Mouse (Mus musculus) G1E (cell line): ENCODE measurements around the gene Ppm1e. TPM values are rescaled to one million over a fixed set of nuclear protein-coding genes. Genes with fewer than 3 reads are reported as not detected.
A peak's percentile ranks its signal among the peaks of the same experiment; 100 is the strongest.

Experiments
- ATAC-seq: 2 replicates; pipeline ENCODE4 v1.8.0; 2016; ENCODE audit warnings: mild to moderate bottlenecking; ENCODE audit not compliant: insufficient number of reproducible peaks, poor library complexity, low FRiP score, severe bottlenecking; ENCODE audit errors: extremely low read depth
- DNase-seq: peaks from one replicate; pipeline ENCODE4 v3.0.0; 2012; ENCODE audit warnings: low spot score
- H3K27me3 ChIP-seq: 2 replicates; pipeline ENCODE4 v1.6.1; 2012; ENCODE audit warnings: mild to moderate bottlenecking, low read length, inconsistent platforms; ENCODE audit not compliant: insufficient read depth
- H3K36me3 ChIP-seq: replicated peaks from 2 replicates; pipeline ENCODE3; 2012; ENCODE audit warnings: mild to moderate bottlenecking, inconsistent platforms
- H3K4me1 ChIP-seq: 2 replicates; pipeline ENCODE4 v1.6.1; 2012; ENCODE audit warnings: low read depth, low read length, inconsistent platforms, mixed read lengths; ENCODE audit not compliant: insufficient read depth
- H3K4me3 ChIP-seq: 2 replicates; pipeline ENCODE4 v1.5.1; 2012; ENCODE audit warnings: low read depth, mild to moderate bottlenecking, inconsistent platforms, low read length, moderate library complexity, mixed read lengths
- H3K9me3 ChIP-seq: replicated peaks from 2 replicates; pipeline ENCODE4 v1.6.1; 2012; ENCODE audit warnings: inconsistent platforms
- CTCF ChIP-seq: IDR thresholded peaks from 2 replicates; pipeline ENCODE4 v1.5.1; 2012; ENCODE audit warnings: low read depth, low read length, inconsistent platforms, mixed read lengths
- GATA1 ChIP-seq: IDR thresholded peaks from 2 replicates; pipeline ENCODE4 v1.6.1; 2012; ENCODE audit warnings: borderline replicate concordance, low read length, inconsistent platforms, mixed read lengths
- GATA2 ChIP-seq: IDR thresholded peaks from 2 replicates; pipeline ENCODE4 v1.6.1; 2012; ENCODE audit warnings: low read depth, low read length, inconsistent platforms, borderline replicate concordance
- POLR2AphosphoS5 ChIP-seq: IDR thresholded peaks from 2 replicates; pipeline ENCODE4 v1.6.1; 2012; ENCODE audit warnings: low read depth, low read length, inconsistent platforms; ENCODE audit not compliant: insufficient replicate concordance
- TAL1 ChIP-seq: conservative IDR thresholded peaks from 2 replicates; pipeline ENCODE4 v1.6.1; 2012; ENCODE audit warnings: low read depth, low read length, inconsistent platforms, mixed read lengths
- polyA plus RNA-seq: library from polyadenylated mRNA; stranded (reverse); fragments of >175 nt; gene quantifications from 2 replicates; pipeline ENCODE4 v1.2.3, GENCODE M21; 2012
- total RNA-seq, 2 experiments: library from RNA; stranded (forward) in 1 of 2; stranded (reverse) in 1 of 2; fragments of 200-1000 nt in 1 of 2; fragments of >200 nt in 1 of 2; fragmentation: Nextera tagmentation in 1 of 2; gene quantifications; 2 replicates each; pipeline ENCODE4 v1.2.3; 2014 to 2017

The Ppm1e gene
- total and polyA plus RNA-seq, 3 experiments: 0.82 TPM; not detected in 2

DNA sequence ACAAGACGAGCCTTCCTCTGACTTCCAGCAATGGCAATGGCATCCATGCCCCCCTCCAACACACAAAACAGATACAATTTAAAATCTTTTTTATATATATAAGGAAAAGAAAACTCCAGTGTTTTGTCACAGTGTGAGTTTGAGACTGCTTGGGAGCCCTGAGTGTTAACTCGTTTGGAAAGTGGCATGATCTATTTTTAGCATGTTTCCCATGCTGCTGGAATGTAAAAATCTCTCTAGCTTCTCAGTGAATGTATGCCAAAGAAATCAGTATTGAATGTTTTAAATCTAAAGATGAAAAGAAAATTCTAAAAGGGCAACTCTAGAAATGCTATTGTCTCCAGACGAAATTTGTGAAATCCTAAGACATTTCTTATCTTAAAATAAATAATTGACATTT, 45.3 kb downstream of the Ppm1e start:
- ATAC-seq (no peak), DNase-seq (no peak)
- no peaks in the 10 kb centered on the region for H3K9me3 ChIP-seq
- TF ChIP-seq GATA2: no peak
- no peak for TF ChIP-seq TAL1
- no peak for TF ChIP-seq CTCF
- no peak for TF ChIP-seq GATA1
- TF ChIP-seq POLR2AphosphoS5: no peak
- no peaks in the 10 kb centered on the region for H3K4me1 ChIP-seq
- H3K4me3 ChIP-seq: no peak overlapping the region
- H3K27me3 ChIP-seq: peaks cover 9% of the 10 kb centered on the region; the same call in 1 of the 2 replicates
- no peaks in the 10 kb centered on the region for H3K36me3 ChIP-seq

DNA sequence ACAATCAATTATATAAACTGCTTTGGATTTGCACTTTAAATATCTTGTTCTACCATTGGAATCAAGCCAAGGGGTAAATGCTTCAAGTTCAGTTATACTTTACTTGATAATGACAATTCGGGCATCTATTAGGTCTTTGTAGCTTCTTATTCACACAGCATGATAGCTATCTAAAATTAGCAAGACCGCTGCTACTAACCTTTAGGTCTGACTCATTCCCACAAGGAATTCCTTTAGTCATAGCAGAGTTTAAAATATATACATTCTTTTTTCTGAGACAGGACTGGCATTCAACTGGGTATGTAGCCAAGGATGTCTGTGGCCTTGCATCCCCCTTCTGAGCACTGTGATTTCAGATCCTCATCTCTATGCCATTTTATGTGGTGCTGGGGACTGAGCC, 48.5 kb downstream of the Ppm1e start:
- 0 out of 2 replicates have a peak, but pooled peaks cover 7% of the 10 kb centered on the region for H3K27me3 ChIP-seq
- H3K4me3 ChIP-seq: no peak overlapping the region
- TF ChIP-seq GATA2 (no peak), CTCF (no peak), POLR2AphosphoS5 (no peak), GATA1 (no peak), TAL1 (no peak)
- H3K4me1 ChIP-seq: no peaks in the 10 kb centered on the region
- ATAC-seq (no peak), DNase-seq (no peak)
- H3K36me3 ChIP-seq: no peaks in the 10 kb centered on the region
- H3K9me3 ChIP-seq: no peaks in the 10 kb centered on the region

DNA sequence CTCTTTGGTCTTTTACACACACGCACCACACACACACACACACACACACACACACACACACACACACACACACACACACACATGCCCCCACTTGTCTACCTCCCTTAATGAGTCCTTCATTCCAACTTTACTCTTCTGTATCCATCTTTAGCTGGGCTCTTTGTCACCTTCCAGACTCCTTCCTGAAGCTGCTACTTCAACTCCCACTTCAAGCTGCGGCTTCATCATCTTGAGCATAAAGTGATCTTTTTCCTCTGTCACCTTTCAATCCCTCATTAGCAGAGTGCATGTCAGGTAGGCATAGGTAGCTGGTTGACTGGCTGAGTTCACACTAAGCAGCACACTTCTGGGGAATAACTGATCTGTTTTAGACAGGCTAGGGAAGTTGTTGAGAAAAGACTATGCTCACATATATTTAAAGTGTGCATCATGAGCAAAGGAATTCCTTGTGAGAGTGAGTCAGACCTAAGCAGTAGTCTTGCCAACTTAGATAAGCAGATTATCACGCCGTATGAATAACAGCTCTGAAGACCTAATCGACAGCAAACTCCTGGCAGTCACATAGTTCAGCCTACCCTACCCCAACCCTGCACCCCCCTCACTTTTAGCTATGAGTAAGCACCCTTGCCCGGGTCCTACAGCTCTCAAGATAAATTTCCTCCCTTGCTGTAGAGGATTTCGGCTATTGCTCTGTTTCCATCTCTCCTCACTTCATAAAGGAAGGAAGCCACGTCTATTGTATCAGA, 49.3 kb downstream of the Ppm1e start:
- ATAC-seq: no peak
- TF ChIP-seq POLR2AphosphoS5: no peak
- TF ChIP-seq GATA2: no peak
- TF ChIP-seq GATA1: no peak
- no peak for TF ChIP-seq CTCF
- TF ChIP-seq TAL1: no peak

DNA sequence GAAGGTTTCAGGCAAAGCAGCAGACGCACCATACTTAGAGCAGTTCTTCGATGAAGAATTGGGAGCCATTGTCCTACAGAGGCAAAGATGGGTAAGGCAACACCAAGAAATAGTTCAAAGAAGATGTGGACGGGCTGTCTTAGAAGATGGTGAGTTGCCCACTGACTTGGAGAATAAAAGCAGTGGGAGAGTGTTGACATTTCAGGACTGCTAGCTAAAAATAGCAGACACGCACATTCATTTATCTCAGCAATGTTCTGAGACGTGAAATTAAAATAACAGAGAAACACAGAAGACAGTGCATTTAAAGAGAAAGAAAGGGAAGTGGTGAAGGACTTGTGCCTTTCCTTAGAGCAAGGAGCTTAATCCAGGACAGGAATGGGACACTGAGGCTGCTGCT, 59.8 kb downstream of the Ppm1e start:
- no peak for DNase-seq
- no peaks in the 10 kb centered on the region for H3K9me3 ChIP-seq
- H3K36me3 ChIP-seq: no peaks in the 10 kb centered on the region
- H3K4me1 ChIP-seq: no peaks in the 10 kb centered on the region
- no peak for ATAC-seq
- no peak overlapping the region for H3K4me3 ChIP-seq
- TF ChIP-seq GATA2: no peak
- no peak for TF ChIP-seq CTCF
- no peak for TF ChIP-seq GATA1
- no peak for TF ChIP-seq TAL1
- no peak for TF ChIP-seq POLR2AphosphoS5
- peaks cover 3% of the 10 kb centered on the region; the same call in 1 of the 2 replicates for H3K27me3 ChIP-seq

More for the DNA sequence above, 49.3 kb downstream of the Ppm1e start:
- no peaks in the 10 kb centered on the region for H3K4me1 ChIP-seq
- no peaks in the 10 kb centered on the region for H3K9me3 ChIP-seq
- H3K27me3 ChIP-seq: 0 out of 2 replicates have a peak, but pooled peaks cover 8% of the 10 kb centered on the region
- DNase-seq: peak; percentile 1
- H3K36me3 ChIP-seq: no peaks in the 10 kb centered on the region
- H3K4me3 ChIP-seq: no peak overlapping the region

DNA sequence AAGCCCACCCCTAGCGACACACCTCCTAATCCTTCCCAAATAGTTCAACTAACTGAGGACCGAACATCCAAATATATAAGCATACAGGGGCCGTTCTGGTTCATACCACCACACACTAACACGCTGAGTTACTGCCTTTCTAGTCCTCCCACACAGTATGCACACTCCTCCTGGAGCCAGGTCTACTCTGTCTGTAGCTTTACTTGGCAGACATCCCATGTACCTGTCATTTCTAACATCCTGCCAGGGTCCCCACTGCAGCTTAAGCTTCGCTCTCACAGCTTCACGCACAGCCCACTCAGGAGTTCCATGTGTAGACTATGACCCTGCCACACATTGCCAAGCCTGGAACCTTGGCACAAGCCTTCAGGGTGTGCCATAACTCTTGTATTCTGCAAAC, 62.4 kb downstream of the Ppm1e start:
- Histone ChIP-seq H3K9me3 (peaks cover 4% of the 10 kb centered on the region; the same call in 1 of the 2 replicates), H3K4me1 (no peaks in the 10 kb centered on the region), H3K36me3 (no peaks in the 10 kb centered on the region), H3K4me3 (no peak overlapping the region), H3K27me3 (peaks cover 11% of the 10 kb centered on the region; the same call in 1 of the 2 replicates)
- TF ChIP-seq TAL1 (no peak), GATA1 (no peak), CTCF (no peak), POLR2AphosphoS5 (no peak), GATA2 (no peak)
- DNase-seq (no peak), ATAC-seq (no peak)

DNA sequence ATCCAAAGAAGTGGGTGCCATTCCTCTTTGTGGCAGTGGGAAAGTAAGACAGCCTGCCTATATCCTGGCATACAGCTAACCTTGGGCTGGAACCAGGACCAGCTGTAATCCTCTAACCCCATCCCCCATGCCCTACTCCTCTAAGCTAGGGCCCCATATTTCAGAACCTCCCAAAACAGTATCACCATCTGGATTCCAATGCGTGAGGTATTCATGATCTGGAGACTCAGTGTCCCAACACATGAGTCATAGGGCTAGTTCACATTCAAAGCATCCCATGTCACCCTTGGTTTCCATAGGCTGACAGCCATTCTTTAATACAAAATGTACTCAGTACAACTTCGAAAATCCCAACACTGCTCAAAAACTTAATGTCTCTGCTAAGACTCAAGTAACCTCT, 63.2 kb downstream of the Ppm1e start:
- Histone ChIP-seq H3K36me3 (no peaks in the 10 kb centered on the region), H3K4me3 (no peak overlapping the region), H3K4me1 (no peaks in the 10 kb centered on the region), H3K27me3 (peaks cover 11% of the 10 kb centered on the region; the same call in 1 of the 2 replicates), H3K9me3 (peaks cover 4% of the 10 kb centered on the region; the same call in 1 of the 2 replicates)
- ATAC-seq (no peak), DNase-seq (no peak)
- no peak for TF ChIP-seq GATA1
- TF ChIP-seq POLR2AphosphoS5: no peak
- no peak for TF ChIP-seq GATA2
- no peak for TF ChIP-seq TAL1
- no peak for TF ChIP-seq CTCF
